Mouse (Mus musculus) liver, adult 2 months (tissue): ENCODE data around the gene Eea1.

Source experiments
- CTCF ChIP-seq: fragments of 200-500 bp; IDR thresholded peaks from 2 replicates; pipeline ENCODE4 v1.5.1; 2011; ENCODE audit warnings: low read depth, low read length, control low read depth
- POLR2A ChIP-seq: fragments of 200-500 bp; IDR thresholded peaks from 2 replicates; pipeline ENCODE4 v1.6.1; 2011; ENCODE audit warnings: low read length, control low read depth; ENCODE audit not compliant: insufficient read depth; ENCODE audit errors: extremely low read depth

DNA sequence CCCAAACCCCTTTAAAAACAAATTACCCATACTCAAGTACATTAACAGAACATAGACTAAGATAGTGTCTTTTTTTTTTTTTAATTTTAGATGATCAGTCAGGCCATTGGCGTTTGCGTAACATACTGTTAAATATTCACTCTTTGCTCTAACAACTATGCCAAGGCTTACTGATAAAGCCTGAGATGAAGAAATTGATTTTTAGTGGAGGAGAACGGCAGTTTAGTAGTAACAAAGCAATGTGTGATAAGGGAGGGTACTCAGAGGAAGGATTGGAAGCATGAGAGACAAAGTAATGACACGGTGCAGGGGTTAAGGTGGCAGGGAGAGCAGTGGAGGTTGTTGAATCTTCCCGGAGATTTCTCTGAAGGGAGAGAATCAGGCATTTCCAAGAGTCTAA, 9.7 kb downstream of the Eea1 start:
- TF ChIP-seq CTCF (no peak), POLR2A (no peak)
